Mouse (Mus musculus) testis, adult 2 months (tissue): ENCODE measurements around the gene Tha1. TPM values are rescaled to one million over a fixed set of nuclear protein-coding genes. Genes with fewer than 3 reads are reported as not detected.
A peak's percentile ranks its signal among the peaks of the same experiment; 100 is the strongest.

Experiments
- H3K27ac ChIP-seq: fragments of 200-500 bp; 2 replicates; pipeline ENCODE4 v1.5.1; 2012; ENCODE audit warnings: low read depth, low read length; ENCODE audit not compliant: control insufficient read depth, insufficient read depth
- H3K27me3 ChIP-seq: fragments of 200-500 bp; 2 replicates; pipeline ENCODE4 v1.6.1; 2012; ENCODE audit warnings: mild to moderate bottlenecking, low read length, moderate library complexity; ENCODE audit not compliant: control insufficient read depth, insufficient read depth
- H3K36me3 ChIP-seq: fragments of 200-500 bp; 2 replicates; pipeline ENCODE4 v1.6.1; 2012; ENCODE audit warnings: mild to moderate bottlenecking, low read length; ENCODE audit not compliant: control insufficient read depth, insufficient read depth
- H3K4me1 ChIP-seq: fragments of 200-500 bp; 2 replicates; pipeline ENCODE4 v1.6.1; 2012; ENCODE audit warnings: low read length; ENCODE audit not compliant: control insufficient read depth, insufficient read depth
- H3K4me3 ChIP-seq: fragments of 200-500 bp; 2 replicates; pipeline ENCODE4 v1.5.1; 2012; ENCODE audit warnings: low read depth, mild to moderate bottlenecking, low read length, moderate library complexity, mixed read lengths; ENCODE audit not compliant: control insufficient read depth
- CTCF ChIP-seq: fragments of 200-500 bp; IDR thresholded peaks from 2 replicates; pipeline ENCODE4 v1.5.1; 2012; ENCODE audit warnings: low read depth, mild to moderate bottlenecking, inconsistent platforms, low read length, moderate library complexity; ENCODE audit not compliant: control insufficient read depth, insufficient read depth, insufficient replicate concordance
- POLR2A ChIP-seq: fragments of 200-500 bp; IDR thresholded peaks from 2 replicates; pipeline ENCODE4 v1.6.1; 2012; ENCODE audit warnings: low read depth, mild to moderate bottlenecking, inconsistent platforms, low read length, moderate library complexity; ENCODE audit not compliant: control insufficient read depth
- polyA plus RNA-seq: library from polyadenylated mRNA; depleted of rRNA; stranded (reverse); fragments of >200 nt; gene quantifications from 2 replicates; pipeline ENCODE4 v1.2.3, GENCODE M21; 2012

Gene Tha1
- polyA plus RNA-seq, 1 experiment = 2.5 TPM

- Histone ChIP-seq H3K27ac (peak overlapping the region; percentile 84), H3K4me1 (peaks cover 35% of the 10 kb centered on the region), H3K27me3 (no peaks in the 10 kb centered on the region), H3K4me3 (no peak overlapping the region), H3K36me3 (no peaks in the 10 kb centered on the region)
- TF ChIP-seq CTCF (no peak), POLR2A (no peak)
Measured at GRCm38 (mm10) chr11:117828888-117829604, 44.2 kb downstream of the Tha1 start.

- H3K36me3 ChIP-seq = no peaks in the 10 kb centered on the region
- no peaks in the 10 kb centered on the region for H3K27me3 ChIP-seq
- TF ChIP-seq POLR2A = no peak
- no peak for TF ChIP-seq CTCF
- peaks cover 35% of the 10 kb centered on the region for H3K4me1 ChIP-seq
- no peak overlapping the region for H3K4me3 ChIP-seq
- peak overlapping the region; percentile 84 for H3K27ac ChIP-seq
Measured at GRCm38 (mm10) chr11:117828149-117828887, 45.0 kb downstream of the Tha1 start.

- TF ChIP-seq CTCF = no peak
- no peak for TF ChIP-seq POLR2A
- Histone ChIP-seq H3K4me3 (no peak overlapping the region), H3K27me3 (no peaks in the 10 kb centered on the region), H3K4me1 (peaks cover 32% of the 10 kb centered on the region), H3K36me3 (no peaks in the 10 kb centered on the region), H3K27ac (peak overlapping the region; percentile 84; the same call in 1 of the 2 replicates)
Measured at GRCm38 (mm10) chr11:117827386-117827785, 45.9 kb downstream of the Tha1 start.

GRCm38 (mm10) chr11:117826916-117827315 lies 46.4 kb downstream of the Tha1 start:
- H3K4me3 ChIP-seq = no peak overlapping the region
- peaks cover 28% of the 10 kb centered on the region for H3K4me1 ChIP-seq
- no peaks in the 10 kb centered on the region for H3K27me3 ChIP-seq
- no peak overlapping the region for H3K27ac ChIP-seq
- no peak for TF ChIP-seq POLR2A
- no peak for TF ChIP-seq CTCF
- H3K36me3 ChIP-seq = no peaks in the 10 kb centered on the region

- H3K27ac ChIP-seq = peak overlapping the region; percentile 73
- peaks cover 23% of the 10 kb centered on the region for H3K4me1 ChIP-seq
- no peak for TF ChIP-seq POLR2A
- no peak for TF ChIP-seq CTCF
- H3K4me3 ChIP-seq = peak overlapping the region; percentile 41
- no peaks in the 10 kb centered on the region for H3K36me3 ChIP-seq
- no peaks in the 10 kb centered on the region for H3K27me3 ChIP-seq
Measured at GRCm38 (mm10) chr11:117826164-117826563, 47.1 kb downstream of the Tha1 start.

- H3K4me1 ChIP-seq = peaks cover 23% of the 10 kb centered on the region
- no peak; the same call in 1 of the 2 replicates for TF ChIP-seq POLR2A
- TF ChIP-seq CTCF = no peak
- H3K27me3 ChIP-seq = no peaks in the 10 kb centered on the region
- peak within 1 kb of the TSS; percentile 73 for H3K27ac ChIP-seq
- peak within 1 kb of the TSS; percentile 41 for H3K4me3 ChIP-seq
- no peaks in the 10 kb centered on the region for H3K36me3 ChIP-seq
Measured at GRCm38 (mm10) chr11:117825333-117826101, 47.8 kb downstream of the Tha1 start, which contains the start of the genes Afmid and Tk1. Afmid (plus strand) TSS chr11:117825924. Tk1 (minus strand) TSS chr11:117826092.
